Mouse (Mus musculus) CH12.LX (cell line): ENCODE data around the gene Rpl13a. TPM values are rescaled to one million over a fixed set of nuclear protein-coding genes. Genes with fewer than 3 reads are reported as not detected.

Experiments used
- DNase-seq: peaks from one replicate; pipeline ENCODE4 v3.0.0-alpha.2; 2013; ENCODE audit errors: extremely low read depth
- H3K27ac ChIP-seq: 2 replicates; pipeline ENCODE4 v1.5.1; 2012; ENCODE audit warnings: low read depth, mild to moderate bottlenecking, control low read depth, moderate library complexity; ENCODE audit not compliant: insufficient read depth
- H3K27me3 ChIP-seq: replicated peaks from 2 replicates; pipeline ENCODE3; 2012; ENCODE audit warnings: inconsistent platforms
- H3K36me3 ChIP-seq, 2 experiments: replicated peaks in 1 of 2; 2 replicates each; pipeline versions ENCODE3 to v1.6.1; 2012; ENCODE audit warnings: inconsistent platforms in 1 of 2, low read length in 1 of 2, mild to moderate bottlenecking in 1 of 2, mixed read lengths in 1 of 2, moderate library complexity in 1 of 2; ENCODE audit not compliant: control insufficient read depth in 1 of 2, insufficient read depth in 1 of 2
- H3K4me1 ChIP-seq, 2 experiments: 2 replicates each; pipeline ENCODE4 v1.6.1; 2012; ENCODE audit warnings: inconsistent platforms in 1 of 2, moderate library complexity in 1 of 2; ENCODE audit not compliant: insufficient read depth in 2 of 2, control insufficient read depth in 1 of 2
- H3K4me2 ChIP-seq: 2 replicates; pipeline ENCODE4 v1.6.1; 2012; ENCODE audit warnings: low read depth, mild to moderate bottlenecking, control low read depth; ENCODE audit not compliant: poor library complexity, insufficient read depth, severe bottlenecking
- H3K4me3 ChIP-seq, 3 experiments: fragments of 150-350 bp in 1 of 3; sonication (generic) in 1 of 3; replicated peaks in 1 of 3; 2 replicates each; pipeline versions ENCODE3 to v1.5.1; 2011 to 2012; ENCODE audit warnings: low read depth in 2 of 3, low read length in 2 of 3, mild to moderate bottlenecking in 2 of 3, moderate library complexity in 2 of 3, control low read depth in 1 of 3, improper control_type of control experiment in 1 of 3, inconsistent platforms in 1 of 3, mixed read lengths in 1 of 3; ENCODE audit not compliant: poor library complexity in 1 of 3
- H3K79me2 ChIP-seq: replicated peaks from 2 replicates; pipeline ENCODE4 v1.6.1; 2012; ENCODE audit warnings: mild to moderate bottlenecking, moderate library complexity; ENCODE audit not compliant: control insufficient read depth, poor library complexity, insufficient read depth, severe bottlenecking; ENCODE audit errors: extremely low read depth
- H3K9ac ChIP-seq: 2 replicates; pipeline ENCODE4 v1.6.1; 2012; ENCODE audit warnings: low read depth, mild to moderate bottlenecking, control low read depth, moderate library complexity; ENCODE audit not compliant: insufficient read depth
- H3K9me3 ChIP-seq: replicated peaks from 2 replicates; pipeline ENCODE3; 2012; ENCODE audit warnings: low read length, inconsistent platforms, mixed read lengths
- BHLHE40 ChIP-seq: IDR thresholded peaks from 2 replicates; pipeline ENCODE4 v1.6.1; 2011; ENCODE audit warnings: mild to moderate bottlenecking, low read depth, low read length, improper control_type of control experiment
- CHD1 ChIP-seq: IDR thresholded peaks from 2 replicates; pipeline ENCODE4 v1.6.1; 2012; ENCODE audit warnings: low read depth, low read length, improper control_type of control experiment, inconsistent platforms
- CTCF ChIP-seq, 2 experiments: IDR thresholded peaks in 1 of 2; conservative IDR thresholded peaks in 1 of 2; 2 replicates each; pipeline ENCODE4 v1.5.1; 2011 to 2012; ENCODE audit warnings: low read depth in 2 of 2, low read length in 2 of 2, improper control_type of control experiment in 1 of 2, inconsistent platforms in 1 of 2, mild to moderate bottlenecking in 1 of 2, moderate library complexity in 1 of 2
- EP300 ChIP-seq: IDR thresholded peaks from 2 replicates; pipeline ENCODE4 v1.6.1; 2011; ENCODE audit warnings: low read length, improper control_type of control experiment
- ETS1 ChIP-seq: conservative IDR thresholded peaks from 2 replicates; pipeline ENCODE4 v1.6.1; 2012; ENCODE audit warnings: low read depth, mild to moderate bottlenecking, inconsistent platforms, low read length, improper control_type of control experiment, moderate library complexity
- GABPA ChIP-seq: IDR thresholded peaks from 2 replicates; pipeline ENCODE4 v1.6.1; 2012; ENCODE audit warnings: low read depth, low read length, improper control_type of control experiment, inconsistent platforms; ENCODE audit not compliant: insufficient replicate concordance
- HCFC1 ChIP-seq: IDR thresholded peaks from 2 replicates; pipeline ENCODE4 v1.6.1; 2012; ENCODE audit warnings: low read depth, mild to moderate bottlenecking, inconsistent platforms, low read length, improper control_type of control experiment
- JUN ChIP-seq: IDR thresholded peaks from 2 replicates; pipeline ENCODE4 v1.6.1; 2011; ENCODE audit warnings: low read depth, mild to moderate bottlenecking, low read length, improper control_type of control experiment, moderate library complexity; ENCODE audit not compliant: insufficient read depth
- JUND ChIP-seq: conservative IDR thresholded peaks from 2 replicates; pipeline ENCODE4 v1.6.1; 2011; ENCODE audit warnings: low read depth, low read length, improper control_type of control experiment
- MAFK ChIP-seq: IDR thresholded peaks from 2 replicates; pipeline ENCODE4 v1.6.1; 2011; ENCODE audit warnings: low read length, improper control_type of control experiment; ENCODE audit not compliant: insufficient replicate concordance
- MAZ ChIP-seq: IDR thresholded peaks from 2 replicates; pipeline ENCODE4 v1.6.1; 2012; ENCODE audit warnings: low read depth, mild to moderate bottlenecking, inconsistent platforms, low read length, improper control_type of control experiment, moderate library complexity
- MXI1 ChIP-seq: IDR thresholded peaks from 2 replicates; pipeline ENCODE4 v1.6.1; 2011; ENCODE audit warnings: mild to moderate bottlenecking, low read depth, low read length, improper control_type of control experiment
- NRF1 ChIP-seq: IDR thresholded peaks from 2 replicates; pipeline ENCODE4 v1.6.1; 2014; ENCODE audit warnings: low read depth, mild to moderate bottlenecking, inconsistent platforms, low read length, improper control_type of control experiment, moderate library complexity
- POLR2A ChIP-seq: IDR thresholded peaks from 2 replicates; pipeline ENCODE4 v1.6.1; 2011; ENCODE audit warnings: low read depth, mild to moderate bottlenecking, improper control_type of control experiment, low read length
- POLR2AphosphoS2 ChIP-seq: IDR thresholded peaks from 2 replicates; pipeline ENCODE4 v1.6.1; 2011; ENCODE audit warnings: low read depth, low read length, improper control_type of control experiment
- RAD21 ChIP-seq: IDR thresholded peaks from 2 replicates; pipeline ENCODE4 v1.6.1; 2011; ENCODE audit warnings: low read depth, mild to moderate bottlenecking, low read length, improper control_type of control experiment, moderate library complexity
- SIN3A ChIP-seq: IDR thresholded peaks from 2 replicates; pipeline ENCODE4 v1.6.1; 2012; ENCODE audit warnings: low read length, improper control_type of control experiment, inconsistent platforms
- TBP ChIP-seq: conservative IDR thresholded peaks from 2 replicates; pipeline ENCODE4 v1.6.1; 2011; ENCODE audit warnings: low read depth, low read length, improper control_type of control experiment
- TCF12 ChIP-seq: IDR thresholded peaks from 2 replicates; pipeline ENCODE4 v1.6.1; 2014; ENCODE audit warnings: low read depth, mild to moderate bottlenecking, inconsistent platforms, low read length, improper control_type of control experiment
- UBTF ChIP-seq: IDR thresholded peaks from 2 replicates; pipeline ENCODE4 v1.6.1; 2012; ENCODE audit warnings: low read depth, mild to moderate bottlenecking, inconsistent platforms, low read length, improper control_type of control experiment, moderate library complexity
- USF2 ChIP-seq: conservative IDR thresholded peaks from 2 replicates; pipeline ENCODE4 v1.6.1; 2011; ENCODE audit warnings: low read depth, low read length, improper control_type of control experiment
- ZKSCAN1 ChIP-seq: IDR thresholded peaks from 2 replicates; pipeline ENCODE4 v1.6.1; 2012; ENCODE audit warnings: low read depth, inconsistent platforms, low read length, improper control_type of control experiment, borderline replicate concordance
- ZNF384 ChIP-seq: IDR thresholded peaks from 2 replicates; pipeline ENCODE4 v1.6.1; 2012; ENCODE audit warnings: low read depth, low read length, improper control_type of control experiment, inconsistent platforms
- dilution Hi-C: fragments of 300-500 bp; cut with MboI; formaldehyde crosslinking; loops from 2 replicates; pipeline ENCODE4 v1.14.3; 2020; ENCODE audit warnings: low sequenced_read_pairs; ENCODE audit not compliant: extremely low pct_unique_long_range_greater_than_20kb, extremely low pct_ligation_motif_present
- in situ Hi-C: fragments of 300-500 bp; cut with MboI; formaldehyde crosslinking; loops from 3 replicates; pipeline ENCODE4 v1.14.3; 2019; ENCODE audit warnings: low sequenced_read_pairs, low pct_ligation_motif_present, low pct_unique_long_range_greater_than_20kb, mixed read lengths
- polyA plus RNA-seq: library from polyadenylated mRNA; unstranded; fragments of >175 nt; gene quantifications from 2 replicates; pipeline ENCODE4 v1.2.1, GENCODE M21; 2012; ENCODE audit warnings: low read depth; ENCODE audit not compliant: insufficient read length
- total RNA-seq, 2 experiments: library from RNA; depleted of rRNA; stranded (reverse); fragments of 300-350 nt in 1 of 2; fragments of >200 nt in 1 of 2; gene quantifications; 2 replicates each; pipeline ENCODE4 v1.2.3; 2012 to 2014

The Rpl13a gene
- total and polyA plus RNA-seq, 3 experiments, result 2,822 to 5,043 (median 4,154) TPM

DNA sequence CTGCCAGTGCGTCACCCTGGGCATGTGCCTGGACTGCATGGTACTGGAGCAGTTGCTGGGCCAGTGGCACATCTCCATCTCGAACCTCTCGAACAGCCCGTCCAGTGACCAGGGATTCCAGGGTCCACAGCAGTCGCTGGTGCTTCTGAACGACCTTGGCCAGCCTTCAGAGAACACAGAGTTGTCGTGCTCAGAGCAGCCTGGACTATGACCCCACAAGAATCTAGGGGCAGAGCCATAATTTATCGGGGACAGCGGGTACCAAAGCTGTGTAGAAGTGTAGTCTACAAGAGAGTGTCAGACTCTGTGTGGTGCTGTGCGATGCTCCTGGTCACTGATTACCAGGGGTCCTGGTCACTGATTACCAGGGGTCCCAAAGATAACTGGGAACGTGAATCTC, 19.3 kb upstream of the Rpl13a start:
- H3K36me3 ChIP-seq, result peaks cover 7 to 69% of the 10 kb centered on the region in 2 experiments
- dilution Hi-C loops (no loop called here), in situ Hi-C loops (no loop called here)
- H3K4me3 ChIP-seq, result no peak overlapping the region
- TF ChIP-seq TCF12 (no peak), ZNF384 (no peak), RAD21 (no peak), NRF1 (no peak), MAFK (no peak), POLR2AphosphoS2 (no peak)
- peaks cover 5 to 29% of the 10 kb centered on the region in 2 experiments for H3K4me1 ChIP-seq
- H3K4me2 ChIP-seq, result no peak overlapping the region
- no peak overlapping the region for H3K27ac ChIP-seq
- no peak for DNase-seq
- H3K79me2 ChIP-seq, result no peaks in the 10 kb centered on the region
- H3K27me3 ChIP-seq, result no peaks in the 10 kb centered on the region
- H3K9ac ChIP-seq, result no peak overlapping the region
- no peaks in the 10 kb centered on the region for H3K9me3 ChIP-seq

DNA sequence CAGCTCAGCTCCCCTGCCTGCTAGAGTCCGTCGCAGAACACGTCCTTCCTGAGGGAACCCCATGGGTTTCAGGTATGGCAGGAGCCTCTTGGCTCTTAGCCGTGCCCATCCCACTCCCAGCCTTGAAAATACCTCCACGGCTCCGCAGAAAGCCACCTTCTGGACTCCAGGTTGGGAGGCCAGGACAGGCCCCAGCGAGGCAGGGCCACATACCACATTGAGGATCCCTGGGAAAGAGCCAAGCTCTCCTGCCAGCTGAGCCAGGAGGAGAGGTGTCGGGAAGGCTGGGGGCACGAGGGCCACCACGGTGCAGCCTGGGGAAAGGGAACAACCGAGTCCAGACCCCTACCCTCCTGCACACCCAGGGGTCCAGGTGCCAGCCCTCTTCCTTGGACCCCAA, 18.7 kb upstream of the Rpl13a start:
- no peak for TF ChIP-seq TCF12
- no peak for TF ChIP-seq CHD1
- no peak for TF ChIP-seq USF2
- TF ChIP-seq MAZ, result no peak
- TF ChIP-seq, all 38 proteins: peak for 0
- Histone ChIP-seq H3K27ac (no peak overlapping the region), H3K36me3 (peaks cover 12 to 75% of the 10 kb centered on the region in 2 experiments), H3K9ac (no peak overlapping the region), H3K27me3 (no peaks in the 10 kb centered on the region), H3K4me3 (no peak overlapping the region), H3K9me3 (no peaks in the 10 kb centered on the region), H3K4me2 (no peak overlapping the region), H3K79me2 (no peaks in the 10 kb centered on the region), H3K4me1 (peaks cover 5 to 29% of the 10 kb centered on the region in 2 experiments)
- in situ Hi-C loops (no loop called here), dilution Hi-C loops (no loop called here)
- DNase-seq, result no peak

DNA sequence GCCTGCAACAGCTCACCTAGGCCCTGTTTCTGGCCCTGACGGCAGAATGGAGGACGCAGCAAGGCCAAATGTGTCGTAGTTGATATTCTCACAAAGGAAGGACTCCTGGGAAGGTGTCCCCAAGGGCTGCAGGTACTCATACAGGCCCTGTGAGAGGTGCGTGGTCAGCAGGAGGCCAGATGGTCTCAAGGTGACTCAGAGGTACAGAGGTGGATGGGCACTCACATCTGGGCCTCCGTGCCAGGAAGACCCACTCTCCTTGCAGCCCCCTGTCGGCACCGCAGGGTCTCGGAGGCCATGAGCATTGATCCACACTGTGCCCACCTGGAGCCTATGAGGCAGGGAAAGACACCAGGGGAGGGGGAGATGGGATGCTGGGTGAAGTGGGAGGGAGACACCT, 16.9 kb upstream of the Rpl13a start:
- H3K27me3 ChIP-seq, result no peaks in the 10 kb centered on the region
- in situ Hi-C loops, result no loop called here
- H3K79me2 ChIP-seq, result no peaks in the 10 kb centered on the region
- no peak for DNase-seq
- H3K9ac ChIP-seq, result no peak overlapping the region
- peaks cover under 1 to 21% of the 10 kb centered on the region in 2 experiments; a peak in 3 of 4 replicates for H3K4me1 ChIP-seq
- dilution Hi-C loops, result no loop called here
- peaks cover 12 to 82% of the 10 kb centered on the region in 2 experiments for H3K36me3 ChIP-seq
- H3K4me2 ChIP-seq, result no peak overlapping the region
- TF ChIP-seq RAD21, result no peak
- TF ChIP-seq JUND, result no peak
- no peak for TF ChIP-seq POLR2AphosphoS2
- TF ChIP-seq NRF1, result no peak
- TF ChIP-seq BHLHE40, result no peak
- TF ChIP-seq ETS1, result no peak
- TF ChIP-seq EP300, result no peak
- TF ChIP-seq MXI1, result no peak
- TF ChIP-seq TBP, result no peak
- no peak for TF ChIP-seq POLR2A
- no peak for TF ChIP-seq USF2
- no peak for TF ChIP-seq JUN
- no peak for TF ChIP-seq SIN3A
- no peak for TF ChIP-seq CTCF (conservative IDR thresholded peaks at IDR 0.05 in 1 of 2, IDR thresholded peaks at IDR 0.05 in 1 of 2; ENCODE audit: low read depth in 2 of 2, low read length in 2 of 2)
- TF ChIP-seq HCFC1, result no peak
- no peak for TF ChIP-seq GABPA
- TF ChIP-seq UBTF, result no peak
- no peak for TF ChIP-seq ZKSCAN1
- no peak for TF ChIP-seq ZNF384
- no peak for TF ChIP-seq MAZ
- H3K9me3 ChIP-seq, result no peaks in the 10 kb centered on the region
- H3K27ac ChIP-seq, result no peak overlapping the region
- H3K4me3 ChIP-seq, result no peak overlapping the region
